Mouse (Mus musculus): Measurements from ENCODE around the gene Os9.
A peak's percentile ranks its signal among the peaks of the same experiment; 100 is the strongest.

DNA sequence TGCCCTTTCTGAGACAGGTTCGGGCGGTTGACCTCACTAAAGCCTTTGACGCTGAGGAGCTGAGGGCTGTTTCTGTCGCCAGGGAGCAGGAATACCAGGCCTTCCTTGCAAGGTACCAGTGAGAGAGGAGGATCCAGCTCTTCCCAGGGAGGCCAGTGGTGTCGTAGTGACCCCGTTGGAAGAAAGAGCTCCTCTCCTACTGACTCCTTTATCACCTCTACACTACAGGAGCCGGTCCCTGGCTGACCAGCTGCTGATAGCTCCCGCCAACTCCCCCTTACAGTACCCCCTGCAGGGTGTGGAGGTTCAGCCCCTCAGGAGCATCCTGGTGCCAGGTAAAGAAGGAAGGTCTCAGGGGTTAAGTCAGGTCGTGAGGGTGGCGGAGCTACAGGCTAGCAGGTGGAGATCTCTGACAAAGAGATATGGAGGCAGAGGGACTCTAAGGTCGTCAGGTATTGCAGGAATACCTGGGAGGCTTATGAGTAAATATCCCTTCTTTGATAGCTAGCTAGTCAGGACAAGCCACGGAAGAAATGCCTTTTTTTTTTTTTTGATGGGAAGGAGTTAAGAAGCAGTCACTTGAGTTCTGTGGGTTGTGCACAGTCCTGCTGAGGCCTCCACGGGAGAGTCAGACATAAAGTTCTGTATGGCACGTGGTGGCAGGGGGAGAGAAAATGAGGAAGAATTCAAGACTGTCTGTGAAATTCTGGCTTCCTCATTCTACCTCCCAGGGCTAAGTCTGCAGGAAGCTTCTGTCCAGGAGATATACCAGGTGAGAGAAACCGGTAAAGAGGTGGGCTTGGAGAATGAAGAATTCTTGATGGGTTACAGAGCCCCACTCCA is 46.1 kb upstream of the Os9 start:
- 0 out of 2 replicates have a peak, but pooled peaks have one; percentile 26 for TF ChIP-seq POLR2A (IDR thresholded peaks at IDR 0.05; ENCODE audit: low read depth, low read length)
- TF ChIP-seq CTCF (IDR thresholded peaks at IDR 0.05; ENCODE audit: extremely low read depth, insufficient read length, insufficient replicate concordance, low read depth, low read length): no peak
